Mouse (Mus musculus): ENCODE measurements around the gene Gns. TPM values are rescaled to one million over a fixed set of nuclear protein-coding genes. Genes with fewer than 3 reads are reported as not detected.

Gene Gns
- polyA plus RNA-seq, 1 experiment from 2014 or later = 37.3 TPM

- DNase-seq (ENCODE audit: low spot score, missing footprints) = no peak
- 83% methylated on average over 12 of the region's 12 CpGs for WGBS
- no peak for ATAC-seq (ENCODE audit: low FRiP score)
Measured at GRCm38 (mm10) chr10:121374013-121374412, 9.1 kb downstream of the Gns start.

GRCm38 (mm10) chr10:121374693-121375620, 10.1 kb downstream of the Gns start:
- no peak overlapping the region for H3K9ac ChIP-seq (ENCODE audit: low read length)
- WGBS = 93% methylated on average over 17 of the region's 17 CpGs
- no peak overlapping the region for H3K27ac ChIP-seq (ENCODE audit: low read depth, low read length)
- ATAC-seq (ENCODE audit: low FRiP score) (no peak), DNase-seq (ENCODE audit: low spot score, missing footprints) (no peak)
- H3K9me3 ChIP-seq (ENCODE audit: control insufficient read depth, low read length) = no peaks in the 10 kb centered on the region; the same call in 1 of the 2 replicates
- H3K27me3 ChIP-seq (ENCODE audit: control insufficient read depth, insufficient read depth, low read length) = no peaks in the 10 kb centered on the region
- H3K36me3 ChIP-seq (ENCODE audit: control insufficient read depth, insufficient read depth, low read length) = peaks cover 15% of the 10 kb centered on the region
- no peak overlapping the region for H3K4me2 ChIP-seq
- H3K4me1 ChIP-seq (ENCODE audit: control insufficient read depth, insufficient read depth, low read length) = no peaks in the 10 kb centered on the region
- no peak overlapping the region for H3K4me3 ChIP-seq (ENCODE audit: low read depth, low read length)

More at GRCm38 (mm10) chr10:121374013-121374412, 9.1 kb downstream of the Gns start:
- Histone ChIP-seq H3K9me3 (ENCODE audit: control insufficient read depth, low read length) (no peaks in the 10 kb centered on the region; the same call in 1 of the 2 replicates), H3K36me3 (ENCODE audit: control insufficient read depth, insufficient read depth, low read length) (peaks cover 11% of the 10 kb centered on the region; the same call in 1 of the 2 replicates), H3K9ac (ENCODE audit: low read length) (no peak overlapping the region), H3K27ac (ENCODE audit: low read depth, low read length) (no peak overlapping the region), H3K4me3 (ENCODE audit: low read depth, low read length) (no peak overlapping the region), H3K27me3 (ENCODE audit: control insufficient read depth, insufficient read depth, low read length) (no peaks in the 10 kb centered on the region), H3K4me2 (no peak overlapping the region), H3K4me1 (ENCODE audit: control insufficient read depth, insufficient read depth, low read length) (no peaks in the 10 kb centered on the region)

- Histone ChIP-seq H3K27me3 (ENCODE audit: control insufficient read depth, insufficient read depth, low read length) (no peaks in the 10 kb centered on the region), H3K4me2 (no peak overlapping the region), H3K27ac (ENCODE audit: low read depth, low read length) (no peak overlapping the region), H3K4me1 (ENCODE audit: control insufficient read depth, insufficient read depth, low read length) (no peaks in the 10 kb centered on the region), H3K36me3 (ENCODE audit: control insufficient read depth, insufficient read depth, low read length) (peaks cover 14% of the 10 kb centered on the region), H3K4me3 (ENCODE audit: low read depth, low read length) (no peak overlapping the region), H3K9me3 (ENCODE audit: control insufficient read depth, low read length) (no peaks in the 10 kb centered on the region), H3K9ac (ENCODE audit: low read length) (no peak overlapping the region)
- 84% methylated on average over 24 of the region's 24 CpGs for WGBS
- ATAC-seq (ENCODE audit: low FRiP score) (no peak), DNase-seq (ENCODE audit: low spot score, missing footprints) (no peak)
Measured at GRCm38 (mm10) chr10:121375649-121376493, 11.0 kb downstream of the Gns start.

- Histone ChIP-seq H3K4me3 (ENCODE audit: low read depth, low read length) (no peak overlapping the region), H3K27me3 (ENCODE audit: control insufficient read depth, insufficient read depth, low read length) (no peaks in the 10 kb centered on the region), H3K36me3 (ENCODE audit: control insufficient read depth, insufficient read depth, low read length) (peaks cover 17% of the 10 kb centered on the region), H3K27ac (ENCODE audit: low read depth, low read length) (no peak overlapping the region), H3K9ac (ENCODE audit: low read length) (no peak overlapping the region), H3K9me3 (ENCODE audit: control insufficient read depth, low read length) (no peaks in the 10 kb centered on the region), H3K4me1 (ENCODE audit: control insufficient read depth, insufficient read depth, low read length) (no peaks in the 10 kb centered on the region), H3K4me2 (no peak overlapping the region)
- 93% methylated on average over 24 of the region's 24 CpGs for WGBS
- ATAC-seq (ENCODE audit: low FRiP score) (no peak), DNase-seq (ENCODE audit: low spot score, missing footprints) (no peak)
Measured at GRCm38 (mm10) chr10:121376530-121377271, 11.8 kb downstream of the Gns start.

GRCm38 (mm10) chr10:121379387-121379786, 14.5 kb downstream of the Gns start:
- 96% methylated on average over 3 of the region's 3 CpGs for WGBS
- Histone ChIP-seq H3K4me1 (ENCODE audit: control insufficient read depth, insufficient read depth, low read length) (no peaks in the 10 kb centered on the region), H3K27me3 (ENCODE audit: control insufficient read depth, insufficient read depth, low read length) (no peaks in the 10 kb centered on the region), H3K4me3 (ENCODE audit: low read depth, low read length) (no peak overlapping the region), H3K36me3 (ENCODE audit: control insufficient read depth, insufficient read depth, low read length) (peaks cover 17% of the 10 kb centered on the region), H3K27ac (ENCODE audit: low read depth, low read length) (no peak overlapping the region), H3K9ac (ENCODE audit: low read length) (no peak overlapping the region), H3K4me2 (no peak overlapping the region), H3K9me3 (ENCODE audit: control insufficient read depth, low read length) (no peaks in the 10 kb centered on the region)
- no peak for ATAC-seq (ENCODE audit: low FRiP score)
- no peak for DNase-seq (ENCODE audit: low spot score, missing footprints)

GRCm38 (mm10) chr10:121381280-121381679, 16.4 kb downstream of the Gns start:
- Histone ChIP-seq H3K4me1 (ENCODE audit: control insufficient read depth, insufficient read depth, low read length) (no peaks in the 10 kb centered on the region), H3K9ac (ENCODE audit: low read length) (no peak overlapping the region), H3K36me3 (ENCODE audit: control insufficient read depth, insufficient read depth, low read length) (peaks cover 17% of the 10 kb centered on the region), H3K4me3 (ENCODE audit: low read depth, low read length) (no peak overlapping the region), H3K27me3 (ENCODE audit: control insufficient read depth, insufficient read depth, low read length) (no peaks in the 10 kb centered on the region), H3K9me3 (ENCODE audit: control insufficient read depth, low read length) (no peaks in the 10 kb centered on the region), H3K4me2 (no peak overlapping the region), H3K27ac (ENCODE audit: low read depth, low read length) (no peak overlapping the region)
- DNase-seq (ENCODE audit: low spot score, missing footprints) = no peak
- no peak for ATAC-seq (ENCODE audit: low FRiP score)
- WGBS = 96% methylated on average over 18 of the region's 18 CpGs

- H3K4me1 ChIP-seq (ENCODE audit: control insufficient read depth, insufficient read depth, low read length) = no peaks in the 10 kb centered on the region
- DNase-seq (ENCODE audit: low spot score, missing footprints) = no peak
- H3K27ac ChIP-seq (ENCODE audit: low read depth, low read length) = no peak overlapping the region
- no peak overlapping the region for H3K4me2 ChIP-seq
- H3K36me3 ChIP-seq (ENCODE audit: control insufficient read depth, insufficient read depth, low read length) = peaks cover 8% of the 10 kb centered on the region
- no peaks in the 10 kb centered on the region for H3K27me3 ChIP-seq (ENCODE audit: control insufficient read depth, insufficient read depth, low read length)
- H3K9me3 ChIP-seq (ENCODE audit: control insufficient read depth, low read length) = no peaks in the 10 kb centered on the region
- no peak overlapping the region for H3K9ac ChIP-seq (ENCODE audit: low read length)
- H3K4me3 ChIP-seq (ENCODE audit: low read depth, low read length) = no peak overlapping the region
- ATAC-seq (ENCODE audit: low FRiP score) = no peak
- 94% methylated on average over 13 of the region's 13 CpGs for WGBS
Measured at GRCm38 (mm10) chr10:121384710-121385109, 19.8 kb downstream of the Gns start.

- H3K27ac ChIP-seq (ENCODE audit: low read depth, low read length) = no peak overlapping the region
- DNase-seq (ENCODE audit: low spot score, missing footprints) (peak; percentile 80), ATAC-seq (ENCODE audit: low FRiP score) (no peak)
- H3K4me3 ChIP-seq (ENCODE audit: low read depth, low read length) = no peak overlapping the region
- no peaks in the 10 kb centered on the region for H3K4me1 ChIP-seq (ENCODE audit: control insufficient read depth, insufficient read depth, low read length)
- no peak overlapping the region for H3K9ac ChIP-seq (ENCODE audit: low read length)
- H3K36me3 ChIP-seq (ENCODE audit: control insufficient read depth, insufficient read depth, low read length) = peaks cover 3% of the 10 kb centered on the region; the same call in 1 of the 2 replicates
- no peaks in the 10 kb centered on the region for H3K27me3 ChIP-seq (ENCODE audit: control insufficient read depth, insufficient read depth, low read length)
- 98% methylated on average over 6 of the region's 6 CpGs for WGBS
- H3K4me2 ChIP-seq = no peak overlapping the region
- H3K9me3 ChIP-seq (ENCODE audit: control insufficient read depth, low read length) = no peaks in the 10 kb centered on the region
Measured at GRCm38 (mm10) chr10:121385695-121386094, 20.8 kb downstream of the Gns start.
